Mouse (Mus musculus): ENCODE measurements around the gene Frmd4b. TPM values are rescaled to one million over a fixed set of nuclear protein-coding genes. Genes with fewer than 3 reads are reported as not detected.

The Frmd4b gene
- polyA plus RNA-seq, 1 experiment from 2014 or later = 16.5 TPM

- peaks cover 8% of the 10 kb centered on the region; the same call in 1 of the 2 replicates for H3K4me1 ChIP-seq
- H3K4me3 ChIP-seq = no peak overlapping the region
- H3K36me3 ChIP-seq = no peaks in the 10 kb centered on the region
- H3K27ac ChIP-seq = peak overlapping the region; percentile 38; the same call in 1 of the 2 replicates
- WGBS = 37% methylated on average over 17 of the region's 17 CpGs
- H3K27me3 ChIP-seq = no peaks in the 10 kb centered on the region
- H3K4me2 ChIP-seq (replicated peaks) = 0 out of 2 replicates have a peak overlapping the region, but pooled peaks have one; percentile 11
- no peaks in the 10 kb centered on the region for H3K9me3 ChIP-seq
- no peak overlapping the region for H3K9ac ChIP-seq
- no peak for ATAC-seq (ENCODE audit: insufficient number of reproducible peaks, insufficient read depth, low FRiP score, low TSS enrichment)
These were observed 153.3 kb downstream of the Frmd4b start for GRCm38 (mm10) chr6:97463898-97464524.

GRCm38 (mm10) chr6:97462421-97462820, 154.9 kb downstream of the Frmd4b start:
- peaks cover 15% of the 10 kb centered on the region; the same call in 1 of the 2 replicates for H3K4me1 ChIP-seq
- no peak for ATAC-seq (ENCODE audit: insufficient number of reproducible peaks, insufficient read depth, low FRiP score, low TSS enrichment)
- no peak overlapping the region for H3K27ac ChIP-seq
- H3K9me3 ChIP-seq = no peaks in the 10 kb centered on the region
- H3K4me3 ChIP-seq = no peak overlapping the region
- no peak overlapping the region for H3K4me2 ChIP-seq (replicated peaks)
- H3K9ac ChIP-seq = no peak overlapping the region
- no peaks in the 10 kb centered on the region for H3K36me3 ChIP-seq
- H3K27me3 ChIP-seq = no peaks in the 10 kb centered on the region

GRCm38 (mm10) chr6:97459112-97459511, 158.2 kb downstream of the Frmd4b start:
- no peak overlapping the region for H3K4me2 ChIP-seq (replicated peaks)
- no peaks in the 10 kb centered on the region for H3K9me3 ChIP-seq
- H3K36me3 ChIP-seq = no peaks in the 10 kb centered on the region
- no peak for ATAC-seq (ENCODE audit: insufficient number of reproducible peaks, insufficient read depth, low FRiP score, low TSS enrichment)
- no peaks in the 10 kb centered on the region for H3K27me3 ChIP-seq
- H3K4me1 ChIP-seq = peaks cover 15% of the 10 kb centered on the region; the same call in 1 of the 2 replicates
- H3K4me3 ChIP-seq = no peak overlapping the region
- H3K27ac ChIP-seq = no peak overlapping the region
- no peak overlapping the region for H3K9ac ChIP-seq
- 61% methylated on average over 7 of the region's 7 CpGs for WGBS

GRCm38 (mm10) chr6:97458358-97458757, 159.0 kb downstream of the Frmd4b start:
- Histone ChIP-seq H3K4me2 (replicated peaks) (no peak overlapping the region), H3K4me1 (peaks cover 8% of the 10 kb centered on the region; the same call in 1 of the 2 replicates), H3K27me3 (no peaks in the 10 kb centered on the region), H3K9ac (no peak overlapping the region), H3K36me3 (no peaks in the 10 kb centered on the region), H3K27ac (no peak overlapping the region), H3K4me3 (no peak overlapping the region), H3K9me3 (no peaks in the 10 kb centered on the region)
- WGBS = 34% methylated on average over 9 of the region's 9 CpGs
- ATAC-seq (ENCODE audit: insufficient number of reproducible peaks, insufficient read depth, low FRiP score, low TSS enrichment) = no peak

- Histone ChIP-seq H3K27me3 (no peaks in the 10 kb centered on the region), H3K9ac (no peak overlapping the region), H3K36me3 (no peaks in the 10 kb centered on the region), H3K9me3 (no peaks in the 10 kb centered on the region), H3K4me1 (peaks cover 8% of the 10 kb centered on the region; the same call in 1 of the 2 replicates), H3K4me2 (replicated peaks) (no peak overlapping the region), H3K27ac (no peak overlapping the region), H3K4me3 (no peak overlapping the region)
- 15% methylated on average over 3 of the region's 3 CpGs for WGBS
- ATAC-seq (ENCODE audit: insufficient number of reproducible peaks, insufficient read depth, low FRiP score, low TSS enrichment) = no peak
These were observed 159.4 kb downstream of the Frmd4b start for GRCm38 (mm10) chr6:97457954-97458353.

- WGBS = 43% methylated on average over 2 of the region's 2 CpGs
- Histone ChIP-seq H3K27ac (no peak overlapping the region), H3K27me3 (no peaks in the 10 kb centered on the region), H3K4me1 (peaks cover 8% of the 10 kb centered on the region; the same call in 1 of the 2 replicates), H3K4me3 (no peak overlapping the region), H3K9me3 (no peaks in the 10 kb centered on the region), H3K36me3 (no peaks in the 10 kb centered on the region), H3K9ac (no peak overlapping the region), H3K4me2 (replicated peaks) (no peak overlapping the region)
- no peak for ATAC-seq (ENCODE audit: insufficient number of reproducible peaks, insufficient read depth, low FRiP score, low TSS enrichment)
These were observed 160.1 kb downstream of the Frmd4b start for GRCm38 (mm10) chr6:97457210-97457609.

GRCm38 (mm10) chr6:97452223-97452622, 165.1 kb downstream of the Frmd4b start:
- H3K4me3 ChIP-seq = no peak overlapping the region
- no peak overlapping the region for H3K27ac ChIP-seq
- no peak overlapping the region for H3K9ac ChIP-seq
- ATAC-seq (ENCODE audit: insufficient number of reproducible peaks, insufficient read depth, low FRiP score, low TSS enrichment) = no peak
- no peaks in the 10 kb centered on the region for H3K36me3 ChIP-seq
- no peaks in the 10 kb centered on the region for H3K4me1 ChIP-seq
- H3K4me2 ChIP-seq (replicated peaks) = no peak overlapping the region
- H3K27me3 ChIP-seq = no peaks in the 10 kb centered on the region
- no peaks in the 10 kb centered on the region for H3K9me3 ChIP-seq
- 86% methylated on average over 5 of the region's 5 CpGs for whole genome bisulfite sequencing

- no peaks in the 10 kb centered on the region for H3K36me3 ChIP-seq
- H3K27ac ChIP-seq = no peak overlapping the region
- no peak for ATAC-seq (ENCODE audit: insufficient number of reproducible peaks, insufficient read depth, low FRiP score, low TSS enrichment)
- no peak overlapping the region for H3K4me3 ChIP-seq
- no peaks in the 10 kb centered on the region for H3K4me1 ChIP-seq
- WGBS = 90% methylated on average over 2 of the region's 2 CpGs
- no peaks in the 10 kb centered on the region for H3K9me3 ChIP-seq
- H3K9ac ChIP-seq = no peak overlapping the region
- H3K4me2 ChIP-seq (replicated peaks) = no peak overlapping the region
- H3K27me3 ChIP-seq = no peaks in the 10 kb centered on the region
These were observed 167.5 kb downstream of the Frmd4b start for GRCm38 (mm10) chr6:97449806-97450205.

- Histone ChIP-seq H3K27ac (no peak overlapping the region), H3K4me2 (replicated peaks) (no peak overlapping the region), H3K9me3 (no peaks in the 10 kb centered on the region), H3K9ac (no peak overlapping the region), H3K4me1 (0 out of 2 replicates have a peak, but pooled peaks cover 2% of the 10 kb centered on the region), H3K27me3 (no peaks in the 10 kb centered on the region), H3K36me3 (no peaks in the 10 kb centered on the region), H3K4me3 (no peak overlapping the region)
- 65% methylated on average over 4 of the region's 4 CpGs for WGBS
- no peak for ATAC-seq (ENCODE audit: insufficient number of reproducible peaks, insufficient read depth, low FRiP score, low TSS enrichment)
These were observed 170.3 kb downstream of the Frmd4b start for GRCm38 (mm10) chr6:97447020-97447419.

GRCm38 (mm10) chr6:97444145-97444544, 173.2 kb downstream of the Frmd4b start:
- H3K9ac ChIP-seq = no peak overlapping the region
- H3K27me3 ChIP-seq = no peaks in the 10 kb centered on the region
- 81% methylated on average over 5 of the region's 5 CpGs for WGBS
- no peak overlapping the region for H3K27ac ChIP-seq
- ATAC-seq (ENCODE audit: insufficient number of reproducible peaks, insufficient read depth, low FRiP score, low TSS enrichment) = no peak
- no peak overlapping the region for H3K4me2 ChIP-seq (replicated peaks)
- H3K36me3 ChIP-seq = no peaks in the 10 kb centered on the region
- no peak overlapping the region for H3K4me3 ChIP-seq
- no peaks in the 10 kb centered on the region for H3K9me3 ChIP-seq
- 0 out of 2 replicates have a peak, but pooled peaks cover 2% of the 10 kb centered on the region for H3K4me1 ChIP-seq

- H3K4me1 ChIP-seq = 0 out of 2 replicates have a peak, but pooled peaks cover 2% of the 10 kb centered on the region
- ATAC-seq (ENCODE audit: insufficient number of reproducible peaks, insufficient read depth, low FRiP score, low TSS enrichment) = no peak
- WGBS = 74% methylated on average over 4 of the region's 4 CpGs
These were observed 173.8 kb downstream of the Frmd4b start for GRCm38 (mm10) chr6:97443522-97443921.

GRCm38 (mm10) chr6:97441357-97441756, 176.0 kb downstream of the Frmd4b start:
- Histone ChIP-seq H3K27me3 (no peaks in the 10 kb centered on the region), H3K27ac (no peak overlapping the region), H3K9ac (no peak overlapping the region), H3K9me3 (no peaks in the 10 kb centered on the region), H3K36me3 (no peaks in the 10 kb centered on the region), H3K4me3 (no peak overlapping the region), H3K4me1 (0 out of 2 replicates have a peak, but pooled peaks cover 2% of the 10 kb centered on the region), H3K4me2 (replicated peaks) (no peak overlapping the region)
- ATAC-seq (ENCODE audit: insufficient number of reproducible peaks, insufficient read depth, low FRiP score, low TSS enrichment) = no peak
- WGBS = 68% methylated on average over 7 of the region's 7 CpGs

More at GRCm38 (mm10) chr6:97443522-97443921, 173.8 kb downstream of the Frmd4b start:
- H3K27ac ChIP-seq = no peak overlapping the region
- no peaks in the 10 kb centered on the region for H3K27me3 ChIP-seq
- H3K9ac ChIP-seq = no peak overlapping the region
- no peaks in the 10 kb centered on the region for H3K9me3 ChIP-seq
- H3K4me2 ChIP-seq (replicated peaks) = no peak overlapping the region
- H3K4me3 ChIP-seq = no peak overlapping the region
- H3K36me3 ChIP-seq = no peaks in the 10 kb centered on the region
